In the genomic region with DNA sequence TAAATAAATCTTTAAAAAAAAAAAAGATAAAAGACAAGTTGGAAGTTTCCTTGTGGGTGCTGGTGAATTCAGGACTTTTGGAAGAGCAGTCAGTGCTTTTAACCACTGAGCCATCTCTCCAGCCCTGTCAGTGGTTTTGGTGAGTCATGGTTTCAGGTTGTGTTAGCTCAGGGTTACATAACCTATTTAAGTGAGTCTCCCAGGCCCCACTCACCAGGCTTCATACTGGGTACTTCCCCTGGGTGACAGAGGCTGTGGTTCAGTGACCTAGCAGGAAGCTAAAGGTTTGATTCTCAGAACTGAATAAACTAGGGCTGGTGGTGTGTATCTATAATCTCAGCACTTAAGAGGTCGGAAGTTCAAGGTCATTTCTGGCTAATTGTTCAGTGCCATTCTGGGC, we compare ENCODE assay signal across 12 mouse cellular contexts. TPM values are rescaled to one million over a fixed set of nuclear protein-coding genes. Genes with fewer than 3 reads are reported as not detected.
A peak's percentile ranks its signal among the peaks of the same experiment; 100 is the strongest.
DNase-seq lines count a peak whose midpoint lies in the region; ATAC-seq and TF ChIP-seq lines count a peak whose summit lies in the region.
"Had no signal": no experiment of that assay in that cellular context is flagged by ENCODE, and none has a peak within 500 bp of the region (broad histone marks: within the 10 kb centered on the region; RNA-seq: fewer than 3 reads in every experiment).

No protein-coding gene starts in this region.

- no peaks in the 10 kb centered on the region for H3K4me1 ChIP-seq in hindbrain, postnatal 0 days (ENCODE audit: insufficient read depth, low read length)
- H3K4me1 ChIP-seq: embryonic facial prominence, embryonic 13.5 days had no signal

- no peak overlapping the region for H3K9ac ChIP-seq in hindbrain, postnatal 0 days (replicated peaks; ENCODE audit: low read length)
- H3K9ac ChIP-seq: embryonic facial prominence, embryonic 13.5 days; liver, embryonic 14.5 days had no signal

- no peak overlapping the region for H3K4me2 ChIP-seq in hindbrain, postnatal 0 days (ENCODE audit: low read depth, low read length)
- H3K4me2 ChIP-seq: embryonic facial prominence, embryonic 13.5 days had no signal

- peak; percentile 100 for ATAC-seq in inflammation-experienced regulatory T-cells, adult 6 months
- ATAC-seq in neutrophil, adult 5-6 weeks (ENCODE audit: extremely low read depth, insufficient number of reproducible peaks, low FRiP score, poor library complexity, severe bottlenecking): peak; percentile 99
- no peak for ATAC-seq in hindbrain, postnatal 0 days

- DNase-seq in 3T3-L1 (ENCODE audit: low read depth, low spot score): peak; percentile 78
- peak; percentile 85 for DNase-seq in CD4-positive helper T cell, adult 2 months (ENCODE audit: low read depth, low spot score)
- no peak for DNase-seq in hindbrain, postnatal 0 days (ENCODE audit: low spot score)
- no peak for DNase-seq in layer of hippocampus, adult 2 months (ENCODE audit: low spot score in 2 of 2)
- no peak for DNase-seq in frontal cortex, postnatal 14 days (ENCODE audit: low spot score in 2 of 2)
- no peak for DNase-seq in right cerebral cortex, postnatal 25 days
- DNase-seq: cerebellum, adult 11-12 months; kidney, adult 18-20 months had no signal

- H3K9me3 ChIP-seq in hindbrain, postnatal 0 days (ENCODE audit: low read length): no peaks in the 10 kb centered on the region
- H3K9me3 ChIP-seq: embryonic facial prominence, embryonic 13.5 days had no signal

- no peak overlapping the region for H3K4me3 ChIP-seq in hindbrain, postnatal 0 days (ENCODE audit: low read length)
- H3K4me3 ChIP-seq in layer of hippocampus, adult 2 months: no peak overlapping the region
- H3K4me3 ChIP-seq: embryonic facial prominence, embryonic 13.5 days had no signal

- no peaks in the 10 kb centered on the region for H3K36me3 ChIP-seq in hindbrain, postnatal 0 days (ENCODE audit: insufficient read depth, low read length)
- H3K36me3 ChIP-seq: embryonic facial prominence, embryonic 13.5 days had no signal

- no peak overlapping the region for H3K27ac ChIP-seq in hindbrain, postnatal 0 days
- no peak overlapping the region for H3K27ac ChIP-seq in layer of hippocampus, adult 2 months
- H3K27ac ChIP-seq: embryonic facial prominence, embryonic 13.5 days; liver, embryonic 14.5 days had no signal

- no peak for TF ChIP-seq CTCF in hindbrain, postnatal 0 days (IDR thresholded peaks at IDR 0.05; ENCODE audit: low read depth)
- no peak for TF ChIP-seq CTCF in layer of hippocampus, adult 2 months (conservative IDR thresholded peaks at IDR 0.05)

- 89% methylated on average over 1 of the region's 1 CpGs for WGBS in hindbrain, postnatal 0 days

- no peaks in the 10 kb centered on the region for H3K27me3 ChIP-seq in hindbrain, postnatal 0 days (ENCODE audit: insufficient read depth, low read length)
- H3K27me3 ChIP-seq: embryonic facial prominence, embryonic 13.5 days had no signal

RNA-seq across cellular contexts. Expression of a gene that starts 6.1 kb away (rescaled TPM):
- polyA plus RNA-seq in inflammation-experienced regulatory T-cells, adult 6 months (2017; shearing (Covaris generic)): 10 to 100 TPM; 24.2 to 32.7 (median 26.9) TPM
- 70.4 and 71.1 TPM in 2 replicates for total RNA-seq in neutrophil, adult 5-6 weeks (2017)
- total RNA-seq in hindbrain, postnatal 0 days (2014; rRNA removed): 171 and 177 TPM in 2 replicates
- polyA plus RNA-seq in hindbrain, postnatal 0 days (2015; fragmentation: Nextera tagmentation; extraction: Ambion mirVana): 71.5 and 80.6 TPM in 2 replicates
- 100 to 1,000 TPM; 114 to 115 TPM for total RNA-seq in layer of hippocampus, adult 2 months (2021)

RNA-seq across cellular contexts. Expression of a gene that starts 17.2 kb away (rescaled TPM):
- polyA plus RNA-seq in inflammation-experienced regulatory T-cells, adult 6 months (2017; shearing (Covaris generic)): 10 to 100 TPM; 12.4 to 26.5 (median 18.1) TPM
- 8.1 and 11.1 TPM in 2 replicates for total RNA-seq in neutrophil, adult 5-6 weeks (2017)
- 18.6 and 25.5 TPM in 2 replicates for total RNA-seq in hindbrain, postnatal 0 days (2014; rRNA removed)
- polyA plus RNA-seq in hindbrain, postnatal 0 days (2015; fragmentation: Nextera tagmentation; extraction: Ambion mirVana): 18.4 and 19.3 TPM in 2 replicates
- 10 to 100 TPM; 18.6 to 19.8 TPM for total RNA-seq in layer of hippocampus, adult 2 months (2021)

RNA-seq across cellular contexts. Expression of a gene that starts 17.3 kb away (rescaled TPM):
- polyA plus RNA-seq in inflammation-experienced regulatory T-cells, adult 6 months (2017; shearing (Covaris generic)): 1 to 10 TPM; 3.0 to 5.6 (median 3.4) TPM
- 23.7 and 28.5 TPM in 2 replicates for total RNA-seq in neutrophil, adult 5-6 weeks (2017)
- 63.3 and 66.8 TPM in 2 replicates for total RNA-seq in hindbrain, postnatal 0 days (2014; rRNA removed)
- 49.4 and 51.5 TPM in 2 replicates for polyA plus RNA-seq in hindbrain, postnatal 0 days (2015; fragmentation: Nextera tagmentation; extraction: Ambion mirVana)
- 10 to 100 TPM; 58.3 to 62.0 TPM for total RNA-seq in layer of hippocampus, adult 2 months (2021)

Comparison
In these comparisons a context has a peak if more than half of its experiments do, and no peak if none do; other contexts are left out.
1. DNase-seq: peak in 3T3-L1 (single experiment) and CD4-positive helper T cell, adult 2 months (single experiment); none in hindbrain, postnatal 0 days (single experiment), layer of hippocampus, adult 2 months (0 of 2), frontal cortex, postnatal 14 days (0 of 2) and right cerebral cortex, postnatal 25 days (single experiment).